Mouse (Mus musculus) layer of hippocampus, adult 9-10 months (tissue): ENCODE data around the gene Gm28308.

Experiments used
- DNase-seq: peaks from one replicate; pipeline ENCODE4 v3.0.0; 2022; ENCODE audit warnings: low spot score

Gene Gm28308

GRCm38 (mm10) chr6:52156551-52157200, 56.5 kb downstream of the Gm28308 start:
- DNase-seq: no peak

GRCm38 (mm10) chr6:52155471-52155870, 57.7 kb downstream of the Gm28308 start:
- no peak for DNase-seq

GRCm38 (mm10) chr6:52154044-52154443, 59.1 kb downstream of the Gm28308 start:
- DNase-seq: no peak

- no peak for DNase-seq
Observed at GRCm38 (mm10) chr6:52153270-52153669, 59.9 kb downstream of the Gm28308 start.

GRCm38 (mm10) chr6:52152226-52153193, 60.6 kb downstream of the Gm28308 start:
- no peak for DNase-seq

- DNase-seq: no peak
Observed at GRCm38 (mm10) chr6:52151571-52151970, 61.6 kb downstream of the Gm28308 start.

GRCm38 (mm10) chr6:52150401-52150966, 62.7 kb downstream of the Gm28308 start:
- DNase-seq: no peak

- DNase-seq: no peak
Observed at GRCm38 (mm10) chr6:52139115-52139514, 74.0 kb downstream of the Gm28308 start.

GRCm38 (mm10) chr6:52138576-52138975, 74.6 kb downstream of the Gm28308 start:
- no peak for DNase-seq

- DNase-seq: no peak
Observed at GRCm38 (mm10) chr6:52137841-52138535, 75.2 kb downstream of the Gm28308 start.

GRCm38 (mm10) chr6:52123673-52124072, 89.5 kb downstream of the Gm28308 start:
- no peak for DNase-seq

- DNase-seq: no peak
Observed at GRCm38 (mm10) chr6:52121173-52121572, 92.0 kb downstream of the Gm28308 start.

GRCm38 (mm10) chr6:52118903-52119635, 94.1 kb downstream of the Gm28308 start:
- no peak for DNase-seq

GRCm38 (mm10) chr6:52115899-52116298, 97.2 kb downstream of the Gm28308 start:
- no peak for DNase-seq
